Mouse (Mus musculus): ENCODE results near the gene AA467197.

- TF ChIP-seq CTCF (IDR thresholded peaks at IDR 0.05; ENCODE audit: insufficient read depth, low read length): no peak
- no peak for TF ChIP-seq POLR2A (IDR thresholded peaks at IDR 0.05; ENCODE audit: borderline replicate concordance, extremely low read depth, low read depth, low read length)
Measured at GRCm38 (mm10) chr2:122599736-122600135, 37.0 kb upstream of the AA467197 start.
